Mouse (Mus musculus) c-Kit-negative CD71-positive TER-119-positive erythroid progenitor cells, embryonic 14.5 days (primary cell): ENCODE results near the gene Sfr1.

Experiments
- DNase-seq: peaks from one replicate; pipeline ENCODE4 v3.0.0-alpha.2; 2013; ENCODE audit warnings: low read depth, low spot score

Sfr1 gene

DNA sequence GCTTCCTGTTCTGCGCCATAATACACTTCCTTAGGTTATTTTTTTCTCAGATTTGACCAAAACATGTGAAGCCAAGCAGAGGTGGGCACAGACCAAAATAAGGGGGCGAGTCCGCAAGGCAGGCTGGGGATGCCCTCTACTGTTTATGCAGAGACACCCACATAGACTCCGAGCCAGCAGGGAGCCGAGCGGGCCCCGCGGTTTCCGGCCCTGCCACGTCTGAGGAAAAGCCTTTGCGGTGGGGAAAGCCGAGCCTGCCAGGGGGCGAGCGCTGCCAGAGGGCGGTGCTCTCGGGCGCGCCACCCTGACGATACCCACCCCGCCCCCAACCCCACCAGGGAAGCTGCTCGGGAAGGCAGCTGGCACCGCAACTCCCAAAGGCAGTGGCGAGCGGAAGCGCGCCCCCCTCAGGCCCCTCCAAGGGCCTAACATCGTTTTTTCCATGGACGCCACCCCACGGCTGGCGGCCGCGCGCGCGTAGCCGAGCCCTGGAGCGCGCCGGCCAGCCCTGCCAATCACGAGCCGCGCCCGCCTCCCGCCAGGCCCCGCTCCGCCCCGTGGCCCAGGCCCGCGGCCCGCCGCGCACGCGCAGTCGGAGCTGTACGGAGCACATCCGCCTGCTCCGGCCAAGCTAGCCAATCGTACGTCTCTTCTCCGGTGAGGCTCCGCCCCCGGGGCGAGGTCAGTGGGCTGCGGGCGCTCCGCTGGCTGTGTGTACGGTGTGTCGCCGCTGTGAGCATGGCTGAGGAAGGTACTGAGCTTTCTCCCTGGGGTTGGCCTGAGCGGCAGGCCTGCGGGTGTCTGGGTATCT is at the start of gene Sfr1:
Sfr1 (plus strand) TSS at position 612 of the 811 bp plus-strand sequence.
- DNase-seq: peak; percentile 93

DNA sequence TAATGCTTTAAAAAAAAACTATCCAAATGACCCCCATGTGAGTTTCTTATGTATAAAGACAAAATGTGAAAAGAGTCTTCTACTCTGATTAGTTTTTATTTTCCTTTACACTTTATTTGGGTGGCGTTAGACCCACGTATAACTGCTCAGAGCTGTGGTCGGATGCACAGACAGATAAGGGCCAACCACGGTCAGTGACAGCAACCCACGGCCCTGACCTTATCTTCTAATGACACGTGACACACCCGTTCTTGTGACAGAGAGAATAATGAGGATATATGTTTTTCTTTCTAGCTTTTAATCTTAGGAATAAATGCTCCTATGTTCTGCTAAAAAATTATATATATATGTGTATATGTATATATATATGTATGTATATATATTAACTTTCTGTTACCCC is 41.9 kb upstream of the Sfr1 start:
- no peak for DNase-seq

DNA sequence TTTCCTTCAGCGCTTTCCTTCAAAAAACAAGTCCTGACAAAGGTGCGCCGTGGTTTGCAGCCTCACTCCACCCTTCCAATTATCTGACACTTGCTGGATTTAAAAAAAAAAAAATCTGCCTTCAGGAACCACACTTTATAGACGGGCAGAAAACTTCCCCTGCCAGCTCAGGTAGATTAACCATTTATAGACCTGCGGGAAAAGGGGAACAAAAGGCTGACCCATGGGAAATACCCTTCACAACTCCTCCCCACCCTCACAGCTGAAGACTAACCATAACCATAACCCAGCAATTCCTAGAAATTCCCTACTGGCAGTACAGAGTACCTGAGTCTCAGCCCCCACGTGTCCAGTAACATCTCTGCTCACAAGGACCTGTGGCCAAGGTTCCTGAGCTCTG is 39.5 kb upstream of the Sfr1 start, which contains the start of gene Col17a1:
Col17a1 (minus strand) TSS at position 101 of the 400 bp plus-strand sequence.
- no peak for DNase-seq

DNA sequence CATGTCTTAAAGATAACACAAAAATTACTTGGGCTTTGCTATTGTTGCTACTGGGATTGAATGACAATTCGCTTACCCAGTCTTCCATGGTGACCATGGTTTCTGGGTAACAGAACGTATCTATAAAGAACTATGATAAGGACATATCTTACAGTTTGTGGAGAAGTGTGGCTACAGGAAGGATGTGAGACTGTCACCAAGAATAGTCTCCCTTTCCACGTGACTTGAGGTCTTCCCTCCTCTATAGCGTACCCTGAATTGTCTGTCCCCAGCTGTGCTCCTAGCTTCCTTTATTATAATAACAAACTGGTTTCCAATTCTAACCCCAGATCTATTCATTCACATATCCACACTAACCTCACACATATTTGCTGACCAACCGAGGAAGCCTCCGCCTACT is 35.8 kb upstream of the Sfr1 start:
- no peak for DNase-seq

DNA sequence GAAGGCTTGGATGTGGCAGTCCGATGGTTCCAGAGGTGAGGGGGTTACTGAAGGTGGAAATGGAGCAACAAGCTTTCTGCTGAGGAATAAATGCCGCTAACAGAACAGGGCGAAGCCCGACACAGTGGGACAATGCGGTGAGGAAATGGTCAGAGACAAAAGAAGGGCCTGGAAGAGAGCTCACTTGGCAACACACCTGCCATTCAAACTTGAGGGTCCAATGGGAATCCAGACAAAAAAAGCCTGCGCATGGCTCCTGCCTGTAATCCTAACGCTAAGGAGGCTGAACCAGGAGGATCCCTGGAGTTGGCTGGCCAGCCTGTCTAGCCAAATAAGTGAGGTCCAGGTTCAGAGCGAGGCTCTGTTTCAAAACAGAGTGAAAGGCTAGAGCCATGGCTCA is 35.1 kb upstream of the Sfr1 start:
- DNase-seq: no peak

DNA sequence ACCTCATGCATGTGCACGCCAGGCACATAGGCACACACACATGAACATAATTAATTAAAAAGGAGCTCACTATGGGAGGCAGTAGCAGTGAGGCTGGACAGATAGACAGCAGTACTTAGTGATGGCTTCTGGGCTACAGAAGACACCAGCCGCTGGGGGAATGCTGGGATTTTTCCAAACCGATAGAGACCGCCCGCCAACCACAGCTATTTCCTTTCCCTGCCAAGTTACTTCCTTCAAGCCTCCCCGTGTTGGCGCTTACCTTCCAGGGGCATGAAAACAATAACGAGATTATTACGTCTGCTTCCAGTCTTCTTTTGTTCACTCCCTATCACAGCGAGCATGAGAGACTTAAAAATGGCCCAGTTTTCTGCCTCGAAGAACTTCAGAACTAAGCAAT is 34.4 kb upstream of the Sfr1 start:
- DNase-seq: no peak

DNA sequence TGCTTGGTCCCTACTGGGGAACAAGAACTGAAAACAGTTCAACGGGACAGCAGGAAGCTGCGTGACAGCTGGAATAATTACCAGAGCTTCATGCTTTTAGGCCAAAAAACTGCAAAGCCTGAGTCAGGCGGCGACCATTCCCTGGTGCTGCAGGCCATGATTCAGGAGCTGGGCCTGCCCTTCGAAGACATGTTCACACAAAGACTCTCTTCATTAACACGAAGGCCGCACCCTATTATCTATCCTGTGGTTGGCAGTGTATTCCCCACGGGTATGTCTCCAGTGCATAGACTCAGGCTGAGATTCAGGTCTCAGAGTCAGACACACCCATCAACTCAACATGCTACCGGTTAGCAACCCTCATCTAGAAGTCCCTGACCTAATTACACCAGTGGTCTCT is 33.2 kb upstream of the Sfr1 start:
- no peak for DNase-seq

DNA sequence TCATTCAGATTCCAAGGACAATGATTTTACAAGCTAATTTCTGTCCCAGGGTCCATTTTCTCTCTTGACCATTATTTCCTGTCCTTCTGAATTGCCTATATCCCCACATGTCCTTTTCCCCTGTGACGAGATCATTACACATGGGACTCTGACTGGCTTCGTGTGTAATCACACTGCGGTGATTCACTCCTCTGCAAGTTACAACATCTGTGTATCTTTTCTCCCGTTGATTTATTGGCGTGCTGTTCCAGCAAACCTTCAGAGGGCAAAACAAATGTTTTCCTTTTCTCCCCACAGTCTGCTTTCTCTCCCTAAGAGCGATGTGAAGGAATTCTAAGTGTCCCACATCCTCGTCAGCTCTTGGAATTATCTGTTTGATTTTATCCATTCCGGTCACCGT is 31.7 kb upstream of the Sfr1 start:
- DNase-seq: no peak

DNA sequence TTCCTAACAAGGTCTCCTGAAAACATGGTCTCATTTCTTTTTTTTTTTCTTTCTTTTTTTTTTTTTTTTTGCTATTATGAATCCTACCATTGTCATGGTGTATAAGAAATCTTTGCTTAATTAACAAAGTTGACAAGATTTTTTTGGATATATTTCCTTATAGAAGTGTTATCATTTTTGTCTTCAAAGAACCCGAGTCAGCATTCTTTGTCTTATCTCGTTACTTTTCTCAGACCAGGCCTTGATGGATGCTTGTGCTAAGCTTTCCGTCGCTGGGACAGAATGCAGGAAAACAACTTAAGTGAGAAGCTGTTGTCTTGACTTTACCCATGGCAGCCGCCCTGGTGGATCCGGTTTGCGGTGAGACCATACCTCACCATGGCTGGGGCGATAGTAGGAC is 31.0 kb upstream of the Sfr1 start:
- no peak for DNase-seq

DNA sequence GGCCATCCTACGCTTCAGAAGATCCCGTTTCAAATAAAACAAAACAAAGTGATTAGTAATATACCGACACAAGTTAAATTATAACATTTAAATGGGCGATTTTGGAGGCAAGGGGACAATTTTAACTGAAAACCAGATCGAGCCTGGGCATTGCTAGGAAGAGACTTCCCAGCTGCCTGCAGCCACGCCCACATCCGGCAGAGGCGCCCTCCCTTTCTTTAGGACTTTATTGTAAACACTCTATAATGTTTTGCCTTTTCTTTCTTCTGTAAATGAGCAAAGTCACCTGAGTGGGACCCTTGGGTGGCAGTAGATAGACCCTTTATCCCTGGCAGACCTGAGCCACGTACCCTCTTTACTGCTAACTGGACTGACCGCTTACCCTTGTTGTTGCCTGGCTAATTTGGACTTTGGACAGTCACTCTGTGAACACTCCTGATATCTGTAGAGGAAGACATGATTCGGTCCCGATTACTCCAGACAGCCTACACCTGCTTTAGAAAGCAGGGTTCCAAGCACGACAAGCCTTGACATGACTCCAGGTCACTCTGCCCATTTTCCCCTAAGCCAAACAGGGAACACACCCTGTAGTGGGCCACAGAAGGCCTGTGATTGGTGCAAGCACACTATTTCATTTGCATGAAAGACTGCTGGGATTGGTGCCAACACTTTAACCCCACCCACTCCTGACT is 26.3 kb upstream of the Sfr1 start:
- no peak for DNase-seq

DNA sequence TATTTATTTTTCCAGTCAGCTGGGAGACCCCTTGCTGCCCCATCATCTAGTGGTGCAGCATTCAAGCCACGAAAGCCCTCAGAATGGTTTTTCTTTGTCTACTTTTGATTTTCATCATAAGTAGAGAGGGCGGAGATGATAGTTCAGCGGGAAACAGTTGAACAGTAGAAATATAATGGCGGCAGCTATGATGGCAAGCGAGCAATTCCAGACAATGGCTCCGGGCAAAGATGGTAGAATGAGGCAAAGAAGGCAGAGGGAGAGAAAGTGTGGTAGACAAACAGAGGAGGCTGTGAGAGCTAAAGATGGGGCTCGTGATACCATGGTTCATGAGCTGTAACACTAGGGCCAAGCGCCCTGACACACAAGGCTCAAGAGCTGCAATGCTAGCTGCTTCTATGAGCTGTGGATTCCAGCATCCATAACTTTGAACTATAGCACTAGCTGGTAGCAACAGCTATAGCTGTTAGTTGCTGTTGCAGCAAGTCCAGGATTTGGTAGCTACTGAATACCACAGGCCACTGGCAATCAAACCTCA is 25.6 kb upstream of the Sfr1 start:
- DNase-seq: no peak

DNA sequence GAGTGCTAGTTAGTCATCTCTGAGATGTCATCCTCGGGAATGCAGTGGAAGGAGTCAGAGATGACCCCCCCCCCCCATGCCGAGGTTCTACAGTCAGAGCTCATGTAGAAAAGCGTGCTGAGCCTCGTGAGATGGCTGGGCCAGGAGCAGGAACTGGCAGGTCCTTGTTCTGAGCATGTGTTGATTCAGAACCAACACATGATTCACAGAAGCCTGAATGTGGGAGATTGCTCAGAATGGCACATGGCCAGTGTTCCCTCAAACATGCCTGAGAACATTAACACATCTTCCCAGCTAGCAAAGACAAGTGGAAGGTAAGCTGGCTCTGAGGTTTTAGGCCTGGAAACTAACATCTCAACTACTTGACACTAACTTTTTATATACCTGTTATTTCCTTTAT is 21.1 kb upstream of the Sfr1 start:
- DNase-seq: no peak

DNA sequence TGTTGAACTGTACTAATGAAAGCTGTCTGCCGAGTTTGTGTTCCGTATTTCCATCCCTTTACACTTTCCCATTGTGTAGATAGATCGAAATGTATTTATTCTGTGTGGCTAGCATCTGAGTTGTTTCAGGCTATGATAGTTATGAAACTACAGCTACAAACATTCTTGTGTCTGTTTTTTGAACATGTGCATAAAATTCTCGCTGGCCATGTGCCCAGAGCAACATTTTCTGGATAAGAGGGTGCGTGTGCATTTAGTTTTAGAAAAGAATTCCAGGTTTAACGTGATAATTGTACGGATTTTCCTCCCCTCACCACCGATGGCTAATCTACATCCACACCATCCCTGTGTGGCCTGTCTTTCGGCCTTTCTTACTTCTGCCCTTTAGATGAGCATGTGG is 18.0 kb upstream of the Sfr1 start:
- DNase-seq: no peak

DNA sequence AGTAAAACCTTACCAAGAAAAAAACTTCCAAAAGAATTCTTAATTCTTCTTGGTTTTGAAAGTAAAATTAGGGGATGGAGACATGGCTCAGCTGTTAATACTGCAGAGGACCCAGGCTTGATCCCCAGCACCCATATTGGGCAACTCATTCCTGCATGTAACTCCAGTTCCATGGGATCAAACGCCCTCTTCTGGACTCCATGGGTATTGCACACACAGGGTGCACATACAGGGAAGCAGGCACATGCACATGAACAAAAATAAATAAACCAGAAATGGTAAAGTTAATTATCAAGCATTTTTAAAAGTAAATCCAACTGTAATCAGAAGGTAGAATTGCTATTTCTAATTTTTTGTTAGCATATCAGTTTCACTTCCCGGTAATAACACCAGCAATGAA is 15.3 kb upstream of the Sfr1 start:
- DNase-seq: no peak

DNA sequence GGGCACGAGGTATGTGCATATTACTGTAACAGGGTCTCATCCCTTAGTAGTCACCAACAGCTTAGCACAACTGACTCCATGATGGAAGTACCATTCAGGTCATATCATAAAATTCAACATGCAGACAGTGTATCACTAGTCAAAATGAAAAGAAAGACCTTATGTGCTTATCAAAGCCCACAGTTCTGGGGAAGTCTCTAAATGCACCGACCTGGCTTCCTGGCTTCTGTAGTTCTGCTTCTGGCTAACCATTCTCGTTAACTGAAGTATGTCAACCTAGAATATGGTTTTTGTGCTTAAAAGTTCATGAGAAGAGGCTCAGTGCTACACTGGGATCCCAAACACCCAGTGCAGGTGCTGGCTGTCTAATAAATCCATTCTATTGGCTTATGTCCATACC is 12.3 kb upstream of the Sfr1 start:
- no peak for DNase-seq

DNA sequence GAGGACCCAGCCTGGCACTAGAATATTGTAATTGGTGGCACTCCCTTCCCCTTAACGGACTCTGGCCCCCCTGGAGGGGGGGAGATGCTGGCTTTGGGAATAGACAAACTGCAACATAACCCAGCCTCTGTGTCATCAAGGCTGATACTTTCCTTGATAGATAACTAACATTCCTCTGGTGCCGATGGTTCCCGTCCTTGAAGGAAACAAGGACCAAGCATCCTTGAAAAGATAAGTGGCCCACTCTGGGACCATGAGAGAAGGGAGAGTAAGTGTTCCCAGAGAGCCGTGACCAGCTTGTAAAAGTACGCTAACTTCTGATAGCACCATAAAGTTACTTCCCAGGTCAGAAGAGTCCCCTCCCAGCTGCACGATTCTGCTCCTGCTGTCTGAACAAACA is 9.0 kb upstream of the Sfr1 start:
- no peak for DNase-seq

DNA sequence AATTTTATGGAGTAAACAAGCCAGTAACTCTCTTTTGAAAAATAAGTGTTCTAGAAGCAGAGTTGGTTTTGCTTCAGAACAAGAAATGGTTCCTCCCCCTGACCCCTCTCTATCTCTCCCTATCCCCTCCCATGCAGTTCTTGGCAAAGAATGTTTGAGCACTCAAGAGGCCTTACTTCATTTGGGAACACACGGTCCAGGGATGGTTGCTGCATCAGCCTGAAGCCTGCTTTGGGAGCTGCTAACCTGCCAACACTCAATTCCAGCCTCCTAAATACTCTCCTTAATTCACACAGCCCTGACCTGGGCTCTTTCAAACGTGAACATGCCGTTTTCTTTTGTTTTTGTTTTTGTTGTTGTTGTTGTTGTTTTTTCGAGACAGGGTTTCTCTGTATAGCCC is 6.6 kb upstream of the Sfr1 start:
- DNase-seq: no peak

DNA sequence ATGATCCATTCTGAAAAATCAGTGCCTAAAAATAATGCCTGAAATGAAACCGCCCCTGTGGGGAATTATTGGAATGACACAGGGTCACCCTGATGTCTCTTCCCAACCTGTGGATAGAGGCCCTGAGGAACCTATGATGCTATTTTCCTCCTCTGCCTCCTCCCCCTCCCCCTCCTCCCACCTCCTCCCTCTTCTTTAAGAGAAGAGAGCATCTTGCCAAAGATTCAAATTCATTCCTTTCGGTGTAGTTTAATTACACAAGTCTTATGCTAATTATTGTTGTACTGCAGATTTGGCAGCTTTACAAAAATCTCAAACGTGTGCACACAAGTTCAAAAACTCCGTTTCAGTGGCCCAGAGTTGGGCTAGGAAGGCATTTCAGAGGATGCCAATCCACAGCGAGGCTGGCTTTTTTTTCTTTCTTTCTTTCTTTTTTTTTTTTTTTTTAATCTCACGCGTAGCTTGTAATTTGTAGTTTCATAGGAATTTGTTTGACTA is 5.8 kb upstream of the Sfr1 start:
- no peak for DNase-seq

DNA sequence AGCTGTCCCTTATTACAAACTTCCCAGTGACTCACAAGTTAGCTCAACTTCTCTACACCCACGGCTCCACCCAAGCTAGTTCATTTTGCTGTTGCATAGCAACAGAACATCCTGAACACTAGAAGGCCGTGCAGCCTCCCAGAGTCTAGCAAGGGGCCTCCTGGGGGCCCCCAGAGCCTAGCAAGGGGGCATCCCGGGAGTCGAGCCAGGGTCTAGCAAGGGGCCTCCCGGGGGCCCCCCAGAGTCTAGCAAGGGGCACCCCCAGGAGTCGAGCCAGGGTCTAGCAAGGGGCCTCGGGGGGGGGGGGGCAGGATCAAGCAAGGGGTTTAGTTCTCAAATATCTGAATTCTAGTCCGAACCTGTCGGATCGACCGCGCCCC is 801 bp upstream of the Sfr1 start:
- DNase-seq: peak; percentile 60

DNA sequence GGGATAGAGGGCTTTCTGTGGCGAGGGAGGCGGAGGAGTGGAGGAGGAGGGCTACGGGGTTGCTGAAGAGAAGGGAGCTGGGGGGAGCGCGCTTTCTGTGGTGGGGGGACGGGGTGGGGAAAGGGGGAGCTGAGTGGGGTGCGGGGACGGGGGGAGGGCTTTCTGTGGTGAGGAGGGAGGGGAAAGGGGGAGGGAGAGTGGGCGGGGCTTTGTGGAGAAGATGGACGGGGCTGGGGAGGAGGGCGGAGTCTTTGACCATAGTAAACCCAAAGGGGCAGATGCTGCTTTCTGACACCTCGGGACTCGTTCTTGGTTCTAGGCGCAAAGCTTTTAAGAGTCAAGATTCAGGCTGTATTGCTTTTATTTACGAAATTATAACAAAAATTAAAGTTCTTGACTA is 449 bp downstream of the Sfr1 start:
- peak; percentile 58 for DNase-seq

DNA sequence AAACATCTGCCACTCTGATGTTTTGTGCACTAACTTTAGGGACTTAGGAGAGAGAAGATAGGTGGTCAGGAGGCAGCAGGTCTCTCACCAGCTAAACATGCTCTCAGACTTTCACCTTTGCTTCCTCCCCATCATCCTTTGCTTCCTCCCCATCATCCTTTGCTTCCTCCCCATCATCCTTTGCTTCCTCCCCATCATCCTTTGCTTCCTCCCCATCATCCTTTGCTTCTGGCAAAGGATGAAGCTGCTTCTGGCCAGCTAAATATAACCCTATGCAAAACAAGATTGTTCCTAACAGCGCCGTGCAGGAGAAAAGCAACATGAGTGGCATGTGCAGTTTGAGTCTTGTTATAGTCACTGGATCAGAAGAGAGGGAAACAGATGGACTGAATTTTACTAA is 15.6 kb downstream of the Sfr1 start:
- no peak for DNase-seq

DNA sequence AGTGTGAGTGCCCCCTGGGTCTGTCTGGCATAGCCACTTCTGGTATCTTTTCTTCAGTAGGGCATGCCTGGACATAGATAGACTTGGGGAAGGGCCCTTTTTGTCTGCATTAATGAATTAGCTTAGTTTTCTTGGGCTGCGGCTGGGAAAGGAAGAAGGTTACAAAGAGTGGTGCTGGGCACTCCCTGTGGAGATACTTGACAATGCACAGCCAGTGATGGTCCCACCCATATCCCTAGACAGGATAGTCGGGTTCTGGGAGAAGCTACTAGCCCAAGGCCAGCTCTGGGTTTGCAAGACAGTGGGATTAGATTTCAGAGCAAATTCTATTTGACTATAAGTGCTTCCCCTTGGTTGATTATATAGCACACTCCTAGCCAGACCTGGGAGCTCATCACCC is 17.5 kb downstream of the Sfr1 start:
- no peak for DNase-seq

DNA sequence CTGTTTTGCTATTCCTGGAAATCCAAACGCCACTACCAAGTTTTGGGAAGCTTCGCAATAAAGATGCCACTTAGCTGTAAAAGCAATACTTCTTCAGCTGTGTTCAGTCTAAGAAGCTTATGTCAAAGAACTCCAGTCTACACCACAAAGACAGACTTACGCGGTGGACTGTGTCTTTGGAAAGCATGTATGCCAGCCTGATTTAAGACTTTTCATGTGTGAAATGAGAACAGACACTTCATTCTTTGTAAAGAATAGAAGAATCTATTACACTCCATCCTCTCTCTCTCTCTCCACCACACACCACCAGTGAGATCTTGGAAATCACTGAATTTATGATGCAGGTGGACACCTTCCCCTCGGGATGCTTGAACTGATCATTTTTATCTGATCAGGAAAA is 18.9 kb downstream of the Sfr1 start:
- no peak for DNase-seq
